Mouse (Mus musculus) splenic B cell, adult 2 months (primary cell): Measurements from ENCODE around the gene Gm20388.

Experiments used
- DNase-seq: peaks from one replicate; pipeline ENCODE4 v3.0.0-alpha.2; 2011; ENCODE audit warnings: low read depth, low spot score
- H3K27me3 ChIP-seq: 2 replicates; pipeline ENCODE4 v1.6.1; 2012; ENCODE audit warnings: mild to moderate bottlenecking, low read length, moderate library complexity, mixed read lengths; ENCODE audit not compliant: control insufficient read depth, poor library complexity, insufficient read depth, severe bottlenecking
- H3K36me3 ChIP-seq: 2 replicates; pipeline ENCODE4 v1.6.1; 2012; ENCODE audit warnings: mild to moderate bottlenecking, low read length, moderate library complexity, mixed read lengths; ENCODE audit not compliant: control insufficient read depth, poor library complexity, insufficient read depth, severe bottlenecking

Gene Gm20388

GRCm38 (mm10) chr8:119958076-119958475 is 47.4 kb downstream of the Gm20388 start:
- Histone ChIP-seq H3K36me3 (peaks cover 15% of the 10 kb centered on the region), H3K27me3 (no peaks in the 10 kb centered on the region)
- no peak for DNase-seq

GRCm38 (mm10) chr8:119960531-119961104 is 50.0 kb downstream of the Gm20388 start:
- no peak for DNase-seq

GRCm38 (mm10) chr8:119964859-119965258 is 54.2 kb downstream of the Gm20388 start:
- DNase-seq, result no peak
- Histone ChIP-seq H3K36me3 (no peaks in the 10 kb centered on the region), H3K27me3 (no peaks in the 10 kb centered on the region)

More at GRCm38 (mm10) chr8:119960531-119961104, 50.0 kb downstream of the Gm20388 start:
- Histone ChIP-seq H3K27me3 (no peaks in the 10 kb centered on the region), H3K36me3 (peaks cover 10% of the 10 kb centered on the region; the same call in 1 of the 2 replicates)

GRCm38 (mm10) chr8:119967435-119967834 is 56.8 kb downstream of the Gm20388 start:
- no peak for DNase-seq
- no peaks in the 10 kb centered on the region for H3K36me3 ChIP-seq

GRCm38 (mm10) chr8:119970169-119970568 is 59.5 kb downstream of the Gm20388 start:
- no peak for DNase-seq
- H3K36me3 ChIP-seq, result no peaks in the 10 kb centered on the region
- no peaks in the 10 kb centered on the region for H3K27me3 ChIP-seq

More at GRCm38 (mm10) chr8:119967435-119967834, 56.8 kb downstream of the Gm20388 start:
- H3K27me3 ChIP-seq, result no peaks in the 10 kb centered on the region

GRCm38 (mm10) chr8:119972558-119972957 is 61.9 kb downstream of the Gm20388 start:
- DNase-seq, result no peak
- Histone ChIP-seq H3K36me3 (no peaks in the 10 kb centered on the region), H3K27me3 (no peaks in the 10 kb centered on the region)

- Histone ChIP-seq H3K36me3 (no peaks in the 10 kb centered on the region), H3K27me3 (no peaks in the 10 kb centered on the region)
- peak; percentile 36 for DNase-seq
Observed at GRCm38 (mm10) chr8:119978770-119979381, 68.2 kb downstream of the Gm20388 start.

- no peak for DNase-seq
- Histone ChIP-seq H3K27me3 (no peaks in the 10 kb centered on the region), H3K36me3 (no peaks in the 10 kb centered on the region)
Observed at GRCm38 (mm10) chr8:119981253-119981652, 70.6 kb downstream of the Gm20388 start.

- no peaks in the 10 kb centered on the region for H3K27me3 ChIP-seq
- peak; percentile 29 for DNase-seq
- H3K36me3 ChIP-seq, result no peaks in the 10 kb centered on the region
Observed at GRCm38 (mm10) chr8:119984085-119984484, 73.4 kb downstream of the Gm20388 start.

GRCm38 (mm10) chr8:119986174-119986573 is 75.5 kb downstream of the Gm20388 start:
- H3K36me3 ChIP-seq, result no peaks in the 10 kb centered on the region
- DNase-seq, result no peak
- H3K27me3 ChIP-seq, result no peaks in the 10 kb centered on the region

GRCm38 (mm10) chr8:119988087-119988486 is 77.4 kb downstream of the Gm20388 start:
- DNase-seq, result no peak

GRCm38 (mm10) chr8:119992249-119992648 is 81.6 kb downstream of the Gm20388 start, which contains the start of gene Crispld2:
Gene Crispld2 (plus strand): TSS chr8:119992438.
- H3K36me3 ChIP-seq, result no peaks in the 10 kb centered on the region
- no peaks in the 10 kb centered on the region for H3K27me3 ChIP-seq
- DNase-seq, result peak; percentile 27

More at GRCm38 (mm10) chr8:119988087-119988486, 77.4 kb downstream of the Gm20388 start:
- no peaks in the 10 kb centered on the region for H3K27me3 ChIP-seq
- no peaks in the 10 kb centered on the region for H3K36me3 ChIP-seq

- no peaks in the 10 kb centered on the region for H3K36me3 ChIP-seq
- DNase-seq, result no peak
- no peaks in the 10 kb centered on the region for H3K27me3 ChIP-seq
Observed at GRCm38 (mm10) chr8:119994114-119994513, 83.5 kb downstream of the Gm20388 start.

GRCm38 (mm10) chr8:119994556-119994955 is 83.9 kb downstream of the Gm20388 start:
- Histone ChIP-seq H3K36me3 (no peaks in the 10 kb centered on the region), H3K27me3 (no peaks in the 10 kb centered on the region)
- no peak for DNase-seq

- DNase-seq, result no peak
- H3K36me3 ChIP-seq, result no peaks in the 10 kb centered on the region
- H3K27me3 ChIP-seq, result no peaks in the 10 kb centered on the region
Observed at GRCm38 (mm10) chr8:119997266-119997665, 86.6 kb downstream of the Gm20388 start.
